Comparison of ENCODE assay signal across 17 mouse cellular contexts in genomic region chr8:11629206-11629605, GRCm38 (mm10). TPM values are rescaled to one million over a fixed set of nuclear protein-coding genes. Genes with fewer than 3 reads are reported as not detected.
DNase-seq lines count a peak whose midpoint lies in the region; TF ChIP-seq lines count a peak whose summit lies in the region.
"Had no signal": no experiment of that assay in that cellular context is flagged by ENCODE, and none has a peak within 500 bp of the region (broad histone marks: within the 10 kb centered on the region; RNA-seq: fewer than 3 reads in every experiment).

No protein-coding gene starts in this region.

- TF ChIP-seq CTCF in left cerebral cortex, adult 2 months (IDR thresholded peaks at IDR 0.05), result no peak
- TF ChIP-seq CTCF in ES-Bruce4 (IDR thresholded peaks at IDR 0.05; ENCODE audit: low read depth, low read length), result no peak

- TF ChIP-seq POLR2A in ES-Bruce4 (IDR thresholded peaks at IDR 0.05; ENCODE audit: insufficient read depth, low read length), result no peak

- no peak overlapping the region for H3K9ac ChIP-seq in ES-Bruce4 (ENCODE audit: low read depth, poor library complexity, severe bottlenecking)
- H3K9ac ChIP-seq: embryonic facial prominence, embryonic 12.5 days; forebrain, embryonic 12.5 days; heart, embryonic 15.5 days; hindbrain, embryonic 15.5 days had no signal

- peaks cover 6% of the 10 kb centered on the region for H3K4me1 ChIP-seq in ES-Bruce4 (ENCODE audit: control insufficient read depth, insufficient read depth, low read length)

- 0 out of 2 replicates have a peak overlapping the region, but pooled peaks have one; percentile 3 for H3K27ac ChIP-seq in left cerebral cortex, adult 2 months
- H3K27ac ChIP-seq in ES-Bruce4 (ENCODE audit: insufficient read depth, low read length), result 0 out of 2 replicates have a peak overlapping the region, but pooled peaks have one; percentile 30
- H3K27ac ChIP-seq: embryonic facial prominence, embryonic 12.5 days; forebrain, embryonic 12.5 days; heart, adult 2 months; heart, embryonic 15.5 days; hindbrain, embryonic 15.5 days had no signal

- H3K4me3 ChIP-seq in left cerebral cortex, adult 2 months, result no peak overlapping the region
- no peak overlapping the region for H3K4me3 ChIP-seq in ES-Bruce4 (ENCODE audit: low read depth, low read length)
- H3K4me3 ChIP-seq: embryonic facial prominence, embryonic 12.5 days; forebrain, embryonic 12.5 days; heart, adult 2 months; heart, embryonic 15.5 days; hindbrain, embryonic 15.5 days had no signal

- H3K36me3 ChIP-seq in ES-Bruce4 (ENCODE audit: control insufficient read depth, insufficient read depth, low read length, poor library complexity, severe bottlenecking), result peaks cover 73% of the 10 kb centered on the region

- no peaks in the 10 kb centered on the region for H3K9me3 ChIP-seq in ES-Bruce4 (replicated peaks; ENCODE audit: control insufficient read depth, insufficient read depth, low read length, poor library complexity, severe bottlenecking)
- H3K9me3 ChIP-seq: embryonic facial prominence, embryonic 12.5 days; forebrain, embryonic 12.5 days; G1E; heart, embryonic 15.5 days; hindbrain, embryonic 15.5 days had no signal

- H3K27me3 ChIP-seq in ES-Bruce4 (ENCODE audit: control insufficient read depth, insufficient read depth, low read length, poor library complexity, severe bottlenecking), result no peaks in the 10 kb centered on the region
- H3K27me3 ChIP-seq: CH12.LX; embryonic facial prominence, embryonic 12.5 days; forebrain, embryonic 12.5 days; heart, embryonic 15.5 days; hindbrain, embryonic 15.5 days had no signal

- no peak for TF ChIP-seq EP300 in ES-Bruce4 (IDR thresholded peaks at IDR 0.05; ENCODE audit: insufficient read depth, low read depth, low read length)

- intact Hi-C loops in left cerebral cortex, adult 2 months (cut with DNase I), result loop anchor here (10.0 kb wide), 1 partner anchor 206 kb away; no protein-coding TSS in a partner anchor

- peak; percentile 52 for DNase-seq in adrenal gland, adult 8-10 months
- no peak for DNase-seq in adrenal gland, postnatal 4 days (ENCODE audit: low spot score in 2 of 2)
- DNase-seq in left cerebral cortex, adult 2 months (ENCODE audit: extremely low spot score in 1 of 2, low spot score in 2 of 2), result no peak
- no peak for DNase-seq in left cerebral cortex, adult 8-10 months (ENCODE audit: low spot score in 2 of 2)
- peak; percentile 56 to 66 for DNase-seq in adrenal gland, postnatal 36 days
- no peak for DNase-seq in natural killer cell, adult 2 months (ENCODE audit: low spot score in 2 of 2)
- DNase-seq: cerebellum, adult 11 months; cerebellum, adult 8-10 months; embryo, embryonic 11 days; heart, adult 2 months had no signal

RNA-seq across cellular contexts. Expression of gene Ankrd10, which starts 6.4 kb away (rescaled TPM):
- total RNA-seq in adrenal gland, adult 8-10 months (2022), result 10 to 100 TPM; 50.9 to 93.7 (median 66.6) TPM
- total RNA-seq in adrenal gland, postnatal 4 days (2021), result 10 to 100 TPM; 86.5 to 97.9 TPM
- 10 to 100 TPM; 51.5 to 60.0 TPM for total RNA-seq in left cerebral cortex, adult 2 months (2021)
- 10 to 100 TPM; 37.3 to 49.1 (median 43.7) TPM for total RNA-seq in left cerebral cortex, adult 8-10 months (2022)
- polyA plus RNA-seq in ES-Bruce4 (2011; ENCODE audit: insufficient read depth, insufficient read length, low read depth, missing spikeins), result 101 and 104 TPM in 2 replicates
- 10 to 100 TPM; 48.9 to 52.6 TPM for total RNA-seq in adrenal gland, postnatal 36 days (2021)

Comparison
In these comparisons a context has a peak if more than half of its experiments do, and no peak if none do; other contexts are left out.
1. DNase-seq: peak in adrenal gland, adult 8-10 months (single experiment) and adrenal gland, postnatal 36 days (2 of 2); none in adrenal gland, postnatal 4 days (0 of 2), left cerebral cortex, adult 2 months (0 of 2), left cerebral cortex, adult 8-10 months (0 of 2) and natural killer cell, adult 2 months (0 of 2).